Mouse (Mus musculus): ENCODE data around the gene App. TPM values are rescaled to one million over a fixed set of nuclear protein-coding genes. Genes with fewer than 3 reads are reported as not detected.

The App gene
- polyA plus RNA-seq, 1 experiment from 2014 or later, result 239 TPM

- H3K27ac ChIP-seq (replicated peaks; ENCODE audit: low read depth, low read length), result no peak overlapping the region
- DNase-seq (ENCODE audit: low spot score) (no peak), ATAC-seq (ENCODE audit: low read depth) (no peak)
- no peak overlapping the region for H3K4me2 ChIP-seq (ENCODE audit: low read depth, low read length)
- H3K9me3 ChIP-seq (ENCODE audit: control insufficient read depth, low read length), result no peaks in the 10 kb centered on the region
- no peak overlapping the region for H3K4me3 ChIP-seq (ENCODE audit: low read depth, low read length)
- H3K27me3 ChIP-seq (replicated peaks; ENCODE audit: control insufficient read depth, insufficient read depth, low read length), result no peaks in the 10 kb centered on the region
- H3K9ac ChIP-seq (ENCODE audit: low read depth, low read length), result no peak overlapping the region
- H3K36me3 ChIP-seq (ENCODE audit: control insufficient read depth, insufficient read depth, low read length), result peaks cover 35% of the 10 kb centered on the region
- 0 out of 2 replicates have a peak, but pooled peaks cover 4% of the 10 kb centered on the region for H3K4me1 ChIP-seq (ENCODE audit: control insufficient read depth, insufficient read depth, low read length)
- 74% methylated on average over 10 of the region's 10 CpGs for WGBS
Measured at GRCm38 (mm10) chr16:85037969-85038644, 135.5 kb downstream of the App start.

DNA sequence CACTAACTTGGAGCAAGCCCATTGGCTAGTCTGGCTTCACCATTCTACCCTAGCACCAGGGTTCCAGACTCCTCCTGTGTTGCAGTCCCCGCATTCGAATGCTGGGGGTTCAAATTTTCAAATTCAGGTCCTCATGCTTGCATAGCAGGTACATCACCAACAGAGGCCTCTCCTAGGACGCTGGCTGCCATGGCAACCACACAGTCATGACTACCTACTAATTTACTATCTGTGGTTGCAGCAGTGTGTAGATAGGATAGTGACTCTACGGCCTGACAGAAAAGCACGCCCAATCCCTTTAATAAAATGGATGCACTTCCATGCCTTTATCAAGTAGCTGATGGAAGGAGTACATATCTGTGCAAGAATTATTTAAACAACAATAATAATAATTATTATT, 137.8 kb downstream of the App start:
- H3K4me3 ChIP-seq (ENCODE audit: low read depth, low read length), result no peak overlapping the region
- no peaks in the 10 kb centered on the region for H3K4me1 ChIP-seq (ENCODE audit: control insufficient read depth, insufficient read depth, low read length)
- H3K9me3 ChIP-seq (ENCODE audit: control insufficient read depth, low read length), result no peaks in the 10 kb centered on the region
- ATAC-seq (ENCODE audit: low read depth) (no peak), DNase-seq (ENCODE audit: low spot score) (no peak)
- 93% methylated on average over 5 of the region's 5 CpGs for WGBS
- H3K36me3 ChIP-seq (ENCODE audit: control insufficient read depth, insufficient read depth, low read length), result peaks cover 39% of the 10 kb centered on the region
- H3K9ac ChIP-seq (ENCODE audit: low read depth, low read length), result no peak overlapping the region
- H3K27ac ChIP-seq (replicated peaks; ENCODE audit: low read depth, low read length), result no peak overlapping the region
- no peak overlapping the region for H3K4me2 ChIP-seq (ENCODE audit: low read depth, low read length)
- H3K27me3 ChIP-seq (replicated peaks; ENCODE audit: control insufficient read depth, insufficient read depth, low read length), result no peaks in the 10 kb centered on the region

- Histone ChIP-seq H3K27ac (replicated peaks; ENCODE audit: low read depth, low read length) (no peak overlapping the region), H3K4me1 (ENCODE audit: control insufficient read depth, insufficient read depth, low read length) (no peaks in the 10 kb centered on the region), H3K27me3 (replicated peaks; ENCODE audit: control insufficient read depth, insufficient read depth, low read length) (no peaks in the 10 kb centered on the region), H3K36me3 (ENCODE audit: control insufficient read depth, insufficient read depth, low read length) (peaks cover 55% of the 10 kb centered on the region), H3K4me3 (ENCODE audit: low read depth, low read length) (no peak overlapping the region), H3K9ac (ENCODE audit: low read depth, low read length) (no peak overlapping the region), H3K9me3 (ENCODE audit: control insufficient read depth, low read length) (no peaks in the 10 kb centered on the region), H3K4me2 (ENCODE audit: low read depth, low read length) (no peak overlapping the region)
- 86% methylated on average over 5 of the region's 5 CpGs for WGBS
- ATAC-seq (ENCODE audit: low read depth) (no peak), DNase-seq (ENCODE audit: low spot score) (no peak)
Measured at GRCm38 (mm10) chr16:85033747-85034146, 139.8 kb downstream of the App start.

DNA sequence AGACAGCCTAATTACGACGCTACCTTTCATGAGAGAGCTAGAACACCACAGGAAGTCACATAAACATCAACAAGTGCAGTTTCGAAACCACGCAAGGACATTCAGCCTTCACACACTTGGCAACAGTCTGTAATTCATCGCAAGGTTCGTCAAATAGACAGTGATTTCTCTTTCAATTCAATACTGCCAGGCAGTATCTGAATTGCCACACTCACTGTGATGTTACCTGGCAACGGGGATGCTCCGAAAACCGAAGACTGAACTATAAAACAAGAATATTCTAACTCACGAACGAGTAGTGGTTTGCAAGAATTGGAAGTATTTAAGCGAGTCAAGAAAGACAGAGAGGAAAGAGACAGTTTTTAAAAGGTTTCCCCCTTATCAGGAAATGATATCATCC, 142.8 kb downstream of the App start:
- Histone ChIP-seq H3K27ac (replicated peaks; ENCODE audit: low read depth, low read length) (no peak overlapping the region), H3K4me3 (ENCODE audit: low read depth, low read length) (no peak overlapping the region), H3K4me1 (ENCODE audit: control insufficient read depth, insufficient read depth, low read length) (no peaks in the 10 kb centered on the region), H3K27me3 (replicated peaks; ENCODE audit: control insufficient read depth, insufficient read depth, low read length) (no peaks in the 10 kb centered on the region), H3K9me3 (ENCODE audit: control insufficient read depth, low read length) (no peaks in the 10 kb centered on the region), H3K4me2 (ENCODE audit: low read depth, low read length) (no peak overlapping the region), H3K9ac (ENCODE audit: low read depth, low read length) (no peak overlapping the region), H3K36me3 (ENCODE audit: control insufficient read depth, insufficient read depth, low read length) (peaks cover 56% of the 10 kb centered on the region)
- 95% methylated on average over 12 of the region's 12 CpGs for WGBS
- ATAC-seq (ENCODE audit: low read depth) (no peak), DNase-seq (ENCODE audit: low spot score) (no peak)

- WGBS, result 94% methylated on average over 4 of the region's 4 CpGs
- peaks cover 75% of the 10 kb centered on the region for H3K36me3 ChIP-seq (ENCODE audit: control insufficient read depth, insufficient read depth, low read length)
- ATAC-seq (ENCODE audit: low read depth), result no peak
Measured at GRCm38 (mm10) chr16:85028396-85028795, 145.2 kb downstream of the App start.

GRCm38 (mm10) chr16:85024706-85025105, 148.9 kb downstream of the App start:
- Histone ChIP-seq H3K9ac (ENCODE audit: low read depth, low read length) (no peak overlapping the region), H3K4me2 (ENCODE audit: low read depth, low read length) (no peak overlapping the region), H3K27ac (replicated peaks; ENCODE audit: low read depth, low read length) (no peak overlapping the region), H3K4me3 (ENCODE audit: low read depth, low read length) (no peak overlapping the region), H3K27me3 (replicated peaks; ENCODE audit: control insufficient read depth, insufficient read depth, low read length) (no peaks in the 10 kb centered on the region), H3K36me3 (ENCODE audit: control insufficient read depth, insufficient read depth, low read length) (peaks cover 61% of the 10 kb centered on the region), H3K9me3 (ENCODE audit: control insufficient read depth, low read length) (peaks cover 4% of the 10 kb centered on the region; the same call in 1 of the 2 replicates), H3K4me1 (ENCODE audit: control insufficient read depth, insufficient read depth, low read length) (no peaks in the 10 kb centered on the region)
- DNase-seq (ENCODE audit: low spot score), result no peak
- no peak for ATAC-seq (ENCODE audit: low read depth)
- WGBS, result 95% methylated on average over 8 of the region's 8 CpGs

More at GRCm38 (mm10) chr16:85028396-85028795, 145.2 kb downstream of the App start:
- H3K27ac ChIP-seq (replicated peaks; ENCODE audit: low read depth, low read length), result no peak overlapping the region
- H3K4me3 ChIP-seq (ENCODE audit: low read depth, low read length), result no peak overlapping the region
- DNase-seq (ENCODE audit: low spot score), result no peak
- H3K4me1 ChIP-seq (ENCODE audit: control insufficient read depth, insufficient read depth, low read length), result no peaks in the 10 kb centered on the region
- no peaks in the 10 kb centered on the region for H3K27me3 ChIP-seq (replicated peaks; ENCODE audit: control insufficient read depth, insufficient read depth, low read length)
- no peak overlapping the region for H3K4me2 ChIP-seq (ENCODE audit: low read depth, low read length)
- no peak overlapping the region for H3K9ac ChIP-seq (ENCODE audit: low read depth, low read length)
- H3K9me3 ChIP-seq (ENCODE audit: control insufficient read depth, low read length), result peaks cover 4% of the 10 kb centered on the region; the same call in 1 of the 2 replicates

DNA sequence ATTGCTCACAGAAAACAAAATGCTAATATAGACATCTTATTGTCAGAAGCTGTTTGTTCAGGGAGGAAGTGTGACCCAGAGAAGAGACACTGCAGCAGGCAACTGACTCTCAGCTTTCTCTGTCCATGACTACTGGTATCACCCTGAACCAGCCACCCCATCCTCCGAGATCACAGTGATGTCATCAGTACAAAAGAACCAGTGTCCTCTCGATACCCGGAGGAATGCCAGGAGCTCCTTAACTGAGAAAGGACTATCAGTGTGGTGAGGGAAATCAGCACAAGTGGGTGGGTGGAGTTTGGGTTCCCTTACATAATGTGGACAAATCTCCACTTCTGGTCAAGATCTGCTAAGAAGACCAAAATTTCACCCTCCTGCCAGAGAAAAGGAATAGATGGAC, 150.5 kb downstream of the App start:
- WGBS, result 79% methylated on average over 3 of the region's 3 CpGs

DNA sequence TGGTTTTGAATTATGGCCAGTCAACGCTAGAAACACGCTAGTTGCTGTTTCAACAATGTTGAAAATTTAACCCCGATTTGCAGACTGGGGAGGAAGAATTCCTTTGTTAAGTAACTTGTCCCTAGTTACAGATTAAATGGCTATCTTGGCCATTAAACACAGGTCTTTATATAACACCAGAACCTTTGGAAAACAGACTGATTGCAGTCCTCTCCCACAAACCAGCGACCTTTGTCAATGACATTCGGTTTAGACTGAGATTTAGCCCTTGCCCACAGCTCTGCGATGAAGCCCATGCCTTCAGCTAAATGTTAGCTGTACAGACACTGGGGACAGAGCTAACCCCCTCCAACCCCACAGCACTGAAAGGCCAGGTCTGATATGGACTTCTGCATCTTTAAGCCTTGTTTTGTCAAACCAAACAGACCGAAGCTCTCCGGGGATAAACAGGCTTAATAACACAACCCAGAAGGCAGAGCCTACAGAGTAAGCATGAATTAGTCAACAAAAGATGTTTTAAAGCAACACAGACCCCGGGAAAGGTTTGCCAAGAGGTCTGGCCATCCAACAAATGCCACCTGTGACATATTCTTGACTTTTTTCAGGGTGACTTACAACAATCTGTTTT, 152.8 kb downstream of the App start:
- Histone ChIP-seq H3K36me3 (ENCODE audit: control insufficient read depth, insufficient read depth, low read length) (peaks cover 34% of the 10 kb centered on the region), H3K27ac (replicated peaks; ENCODE audit: low read depth, low read length) (no peak overlapping the region), H3K9ac (ENCODE audit: low read depth, low read length) (no peak overlapping the region), H3K27me3 (replicated peaks; ENCODE audit: control insufficient read depth, insufficient read depth, low read length) (no peaks in the 10 kb centered on the region), H3K4me1 (ENCODE audit: control insufficient read depth, insufficient read depth, low read length) (no peaks in the 10 kb centered on the region), H3K9me3 (ENCODE audit: control insufficient read depth, low read length) (peaks cover 4% of the 10 kb centered on the region; the same call in 1 of the 2 replicates), H3K4me2 (ENCODE audit: low read depth, low read length) (no peak overlapping the region), H3K4me3 (ENCODE audit: low read depth, low read length) (no peak overlapping the region)
- ATAC-seq (ENCODE audit: low read depth) (no peak), DNase-seq (ENCODE audit: low spot score) (no peak)
- 84% methylated on average over 9 of the region's 9 CpGs for WGBS

More for the DNA sequence above, 150.5 kb downstream of the App start:
- no peak overlapping the region for H3K4me2 ChIP-seq (ENCODE audit: low read depth, low read length)
- H3K4me3 ChIP-seq (ENCODE audit: low read depth, low read length), result no peak overlapping the region
- no peak for ATAC-seq (ENCODE audit: low read depth)
- H3K36me3 ChIP-seq (ENCODE audit: control insufficient read depth, insufficient read depth, low read length), result peaks cover 52% of the 10 kb centered on the region
- no peak overlapping the region for H3K27ac ChIP-seq (replicated peaks; ENCODE audit: low read depth, low read length)
- H3K9ac ChIP-seq (ENCODE audit: low read depth, low read length), result no peak overlapping the region
- H3K27me3 ChIP-seq (replicated peaks; ENCODE audit: control insufficient read depth, insufficient read depth, low read length), result no peaks in the 10 kb centered on the region
- peaks cover 4% of the 10 kb centered on the region; the same call in 1 of the 2 replicates for H3K9me3 ChIP-seq (ENCODE audit: control insufficient read depth, low read length)
- H3K4me1 ChIP-seq (ENCODE audit: control insufficient read depth, insufficient read depth, low read length), result no peaks in the 10 kb centered on the region
- no peak for DNase-seq (ENCODE audit: low spot score)

DNA sequence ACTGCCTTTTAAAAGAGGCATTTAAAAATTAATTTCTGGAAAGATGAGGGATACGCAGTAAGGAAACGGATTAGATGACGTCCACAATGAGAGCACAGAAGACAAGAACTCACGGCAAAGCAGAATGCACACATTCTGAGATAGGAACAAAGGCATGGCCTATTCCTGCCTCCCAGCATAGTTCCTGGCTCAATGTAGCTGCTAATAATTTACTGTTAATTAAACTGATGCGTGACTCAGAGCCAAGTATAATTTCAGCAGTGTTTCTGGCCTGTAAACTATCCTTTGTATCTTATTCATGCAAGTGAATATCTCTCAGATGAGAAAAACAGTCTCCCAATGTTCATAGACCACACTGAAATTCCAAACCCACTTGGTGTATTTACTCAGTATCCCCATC, 154.3 kb downstream of the App start:
- Histone ChIP-seq H3K36me3 (ENCODE audit: control insufficient read depth, insufficient read depth, low read length) (peaks cover 32% of the 10 kb centered on the region), H3K27ac (replicated peaks; ENCODE audit: low read depth, low read length) (no peak overlapping the region), H3K27me3 (replicated peaks; ENCODE audit: control insufficient read depth, insufficient read depth, low read length) (no peaks in the 10 kb centered on the region), H3K9ac (ENCODE audit: low read depth, low read length) (no peak overlapping the region), H3K4me1 (ENCODE audit: control insufficient read depth, insufficient read depth, low read length) (no peaks in the 10 kb centered on the region), H3K9me3 (ENCODE audit: control insufficient read depth, low read length) (no peaks in the 10 kb centered on the region), H3K4me3 (ENCODE audit: low read depth, low read length) (no peak overlapping the region), H3K4me2 (ENCODE audit: low read depth, low read length) (no peak overlapping the region)
- DNase-seq (ENCODE audit: low spot score) (no peak), ATAC-seq (ENCODE audit: low read depth) (no peak)
- WGBS, result 78% methylated on average over 5 of the region's 5 CpGs

Measured in embryonic facial prominence, embryonic 14.5 days (tissue).